Mouse (Mus musculus): ENCODE results near the gene Ier3. TPM values are rescaled to one million over a fixed set of nuclear protein-coding genes. Genes with fewer than 3 reads are reported as not detected.
"Not testable (repeated sequence)": the region's sequence is repeated elsewhere in the genome, so short reads cannot be mapped to it uniquely, and the experiment has no call there.

Ier3 gene
- total and polyA plus RNA-seq, 3 experiments: 15.6 to 37.0 (median 33.1) TPM

GRCm38 (mm10) chr17:35838122-35838544 is 16.6 kb downstream of the Ier3 start, which contains the start of gene Tubb5:
TSS of gene Tubb5 (minus strand) at chr17:35838306.
- intact Hi-C loops (cut with DNase I): loop anchor here (2.0 to 10.0 kb wide), 2 partner anchors 79 to 137 kb away; partner anchors contain the start of genes Gnl1, Mrps18b and Ppp1r10
- TF ChIP-seq CTCF (IDR thresholded peaks at IDR 0.05): no peak
- TF ChIP-seq EP300 (IDR thresholded peaks at IDR 0.05; ENCODE audit: insufficient read depth, low read depth, low read length): 0 out of 2 replicates have a peak, but pooled peaks have one; percentile 67
- peak; percentile 97 for TF ChIP-seq POLR2A (IDR thresholded peaks at IDR 0.05; ENCODE audit: insufficient read depth, low read depth, low read length)
- DNase-seq: peak; percentile 96 to 98
- Histone ChIP-seq H3K27me3 (ENCODE audit: control insufficient read depth, insufficient read depth, low read length) (no peaks in the 10 kb centered on the region), H3K36me3 (ENCODE audit: control insufficient read depth, insufficient read depth, low read length) (peaks cover 5% of the 10 kb centered on the region; the same call in 1 of the 2 replicates), H3K79me2 (replicated peaks; ENCODE audit: control insufficient read depth, insufficient read depth, low read length) (no peaks in the 10 kb centered on the region), H3K27ac (peak within 1 kb of the TSS; percentile 91), H3K9ac (ENCODE audit: low read depth, low read length) (peak within 1 kb of the TSS; percentile 89), H3K4me3 (peak within 1 kb of the TSS; percentile 72), H3K4me1 (ENCODE audit: control insufficient read depth, insufficient read depth, low read length) (peaks cover 12% of the 10 kb centered on the region)
- WGBS: 1% methylated on average over 29 of the region's 29 CpGs

GRCm38 (mm10) chr17:35838570-35838969 is 17.1 kb downstream of the Ier3 start:
- TF ChIP-seq CTCF (IDR thresholded peaks at IDR 0.05): no peak
- TF ChIP-seq EP300 (IDR thresholded peaks at IDR 0.05; ENCODE audit: insufficient read depth, low read depth, low read length): no peak
- no peak for TF ChIP-seq POLR2A (IDR thresholded peaks at IDR 0.05; ENCODE audit: insufficient read depth, low read depth, low read length)
- peaks cover 12% of the 10 kb centered on the region for H3K4me1 ChIP-seq (ENCODE audit: control insufficient read depth, insufficient read depth, low read length)
- no peaks in the 10 kb centered on the region for H3K27me3 ChIP-seq (ENCODE audit: control insufficient read depth, insufficient read depth, low read length)
- H3K79me2 ChIP-seq (replicated peaks; ENCODE audit: control insufficient read depth, insufficient read depth, low read length): no peaks in the 10 kb centered on the region
- 12% methylated on average over 5 of the region's 5 CpGs for WGBS
- intact Hi-C loops (cut with DNase I): loop anchor here (2.0 to 10.0 kb wide), 2 partner anchors 78 to 136 kb away; partner anchors contain the start of genes Gnl1, Mrps18b and Ppp1r10
- DNase-seq: no peak
- H3K27ac ChIP-seq: peak overlapping the region; percentile 64
- peak overlapping the region; percentile 18 for H3K4me3 ChIP-seq
- H3K36me3 ChIP-seq (ENCODE audit: control insufficient read depth, insufficient read depth, low read length): peaks cover 5% of the 10 kb centered on the region; the same call in 1 of the 2 replicates
- H3K9ac ChIP-seq (ENCODE audit: low read depth, low read length): no peak overlapping the region

GRCm38 (mm10) chr17:35839002-35839401 is 17.5 kb downstream of the Ier3 start:
- DNase-seq; H3K36me3 ChIP-seq (ENCODE audit: control insufficient read depth, insufficient read depth, low read length); H3K27me3 ChIP-seq (ENCODE audit: control insufficient read depth, insufficient read depth, low read length); H3K9ac ChIP-seq (ENCODE audit: low read depth, low read length); H3K4me3 ChIP-seq; H3K79me2 ChIP-seq (replicated peaks; ENCODE audit: control insufficient read depth, insufficient read depth, low read length): not testable (repeated sequence)
- intact Hi-C loops (cut with DNase I): loop anchor here (2.0 to 10.0 kb wide), 2 partner anchors 78 to 136 kb away; partner anchors contain the start of genes Gnl1, Mrps18b and Ppp1r10
- WGBS: 63% methylated on average over 3 of the region's 3 CpGs
- Histone ChIP-seq H3K4me1 (ENCODE audit: control insufficient read depth, insufficient read depth, low read length) (peaks cover 12% of the 10 kb centered on the region), H3K27ac (peak overlapping the region; percentile 64; the same call in 1 of the 2 replicates)

GRCm38 (mm10) chr17:35840561-35840960 is 19.1 kb downstream of the Ier3 start:
- no peaks in the 10 kb centered on the region for H3K27me3 ChIP-seq (ENCODE audit: control insufficient read depth, insufficient read depth, low read length)
- H3K79me2 ChIP-seq (replicated peaks; ENCODE audit: control insufficient read depth, insufficient read depth, low read length): no peaks in the 10 kb centered on the region
- WGBS: 48% methylated on average over 14 of the region's 14 CpGs
- no peak overlapping the region for H3K9ac ChIP-seq (ENCODE audit: low read depth, low read length)
- H3K4me3 ChIP-seq: peak overlapping the region; percentile 49
- H3K4me1 ChIP-seq (ENCODE audit: control insufficient read depth, insufficient read depth, low read length): peaks cover 10% of the 10 kb centered on the region
- TF ChIP-seq CTCF (IDR thresholded peaks at IDR 0.05) (no peak), POLR2A (IDR thresholded peaks at IDR 0.05; ENCODE audit: insufficient read depth, low read depth, low read length) (no peak), EP300 (IDR thresholded peaks at IDR 0.05; ENCODE audit: insufficient read depth, low read depth, low read length) (no peak)
- peaks cover 5% of the 10 kb centered on the region; the same call in 1 of the 2 replicates for H3K36me3 ChIP-seq (ENCODE audit: control insufficient read depth, insufficient read depth, low read length)
- DNase-seq: no peak
- intact Hi-C loops (cut with DNase I): no loop called here
- H3K27ac ChIP-seq: peak overlapping the region; percentile 69

- peak; percentile 97 to 100 for DNase-seq
- intact Hi-C loops (cut with DNase I): no loop called here
- Histone ChIP-seq H3K27ac (peak within 1 kb of the TSS; percentile 77), H3K4me1 (ENCODE audit: control insufficient read depth, insufficient read depth, low read length) (peaks cover 8% of the 10 kb centered on the region), H3K27me3 (ENCODE audit: control insufficient read depth, insufficient read depth, low read length) (no peaks in the 10 kb centered on the region), H3K4me3 (peak within 1 kb of the TSS; percentile 72), H3K36me3 (ENCODE audit: control insufficient read depth, insufficient read depth, low read length) (peaks cover 2% of the 10 kb centered on the region; the same call in 1 of the 2 replicates), H3K79me2 (replicated peaks; ENCODE audit: control insufficient read depth, insufficient read depth, low read length) (no peaks in the 10 kb centered on the region), H3K9ac (ENCODE audit: low read depth, low read length) (peak within 1 kb of the TSS; percentile 61)
- TF ChIP-seq POLR2A (IDR thresholded peaks at IDR 0.05; ENCODE audit: insufficient read depth, low read depth, low read length): peak; percentile 83
- 0 out of 2 replicates have a peak, but pooled peaks have one; percentile 73 for TF ChIP-seq EP300 (IDR thresholded peaks at IDR 0.05; ENCODE audit: insufficient read depth, low read depth, low read length)
- peak; percentile 58 for TF ChIP-seq CTCF (IDR thresholded peaks at IDR 0.05)
- WGBS: under 1% methylated on average over 59 of the region's 59 CpGs
Measured at GRCm38 (mm10) chr17:35841076-35841950, 19.8 kb downstream of the Ier3 start, which contains the start of gene Mdc1. TSS of gene Mdc1 (plus strand) at chr17:35841515.

Data from heart, adult 2 months (tissue).